16 mouse cellular contexts compared by ENCODE assay signal in genomic region chr2:141558242-141558827, GRCm38 (mm10).
"Had no signal": no experiment of that assay in that cellular context is flagged by ENCODE, and none has a peak within 500 bp of the region (broad histone marks: within the 10 kb centered on the region; RNA-seq: fewer than 3 reads in every experiment).

No protein-coding gene starts in this region.

- H3K27me3 ChIP-seq: lung, embryonic 15.5 days; megakaryocyte, embryonic 14.5 days; midbrain, embryonic 13.5 days; midbrain, embryonic 15.5 days; neural tube, embryonic 12.5 days had no signal

- H3K27ac ChIP-seq: lung, embryonic 15.5 days; macrophage; midbrain, embryonic 13.5 days; midbrain, embryonic 15.5 days; neural tube, embryonic 12.5 days had no signal

- H3K4me3 ChIP-seq: lung, embryonic 15.5 days; megakaryocyte, embryonic 14.5 days; midbrain, embryonic 13.5 days; midbrain, embryonic 15.5 days; neural tube, embryonic 12.5 days had no signal

- DNase-seq: liver, postnatal 0 days; lung, adult 2 months; lung, postnatal 14 days; lung, postnatal 36 days; right cerebral cortex, postnatal 14 days; thymus, adult 2 months; thymus, postnatal 25 days; thymus, postnatal 4 days had no signal

- H3K4me2 ChIP-seq: lung, embryonic 15.5 days; midbrain, embryonic 11.5 days; midbrain, embryonic 13.5 days; midbrain, embryonic 15.5 days; neural tube, embryonic 12.5 days had no signal

- H3K9me3 ChIP-seq: lung, embryonic 15.5 days; megakaryocyte, embryonic 14.5 days; midbrain, embryonic 13.5 days; midbrain, embryonic 15.5 days; neural tube, embryonic 12.5 days had no signal

- H3K9ac ChIP-seq: liver, postnatal 0 days; lung, embryonic 15.5 days; midbrain, embryonic 13.5 days; midbrain, embryonic 15.5 days; neural tube, embryonic 12.5 days had no signal

- H3K36me3 ChIP-seq: lung, embryonic 15.5 days; midbrain, embryonic 13.5 days; midbrain, embryonic 15.5 days; neural tube, embryonic 12.5 days had no signal

- H3K4me1 ChIP-seq: megakaryocyte, embryonic 14.5 days; midbrain, embryonic 13.5 days; midbrain, embryonic 15.5 days; neural tube, embryonic 12.5 days had no signal

- ATAC-seq: liver, postnatal 0 days; lung, postnatal 0 days; midbrain, embryonic 13.5 days; midbrain, embryonic 15.5 days had no signal
